Mouse (Mus musculus): ENCODE data around the gene H6pd. TPM values are rescaled to one million over a fixed set of nuclear protein-coding genes. Genes with fewer than 3 reads are reported as not detected.
A peak's percentile ranks its signal among the peaks of the same experiment; 100 is the strongest.

H6pd gene
- total and polyA plus RNA-seq, 3 experiments, result 6.9 to 10.8 TPM; not detected in 1

- Histone ChIP-seq H3K9ac (ENCODE audit: control insufficient read depth, low read depth, low read length, poor library complexity, severe bottlenecking) (no peak overlapping the region), H3K79me2 (ENCODE audit: control insufficient read depth, insufficient read depth, low read length, poor library complexity) (no peaks in the 10 kb centered on the region), H3K27ac (ENCODE audit: control insufficient read depth, low read depth, low read length) (no peak overlapping the region), H3K9me3 (replicated peaks; ENCODE audit: insufficient read depth, low read length) (no peaks in the 10 kb centered on the region), H3K4me1 (ENCODE audit: control insufficient read depth in 1 of 2, insufficient read depth in 2 of 2, low read length in 2 of 2) (peaks cover 2 to 20% of the 10 kb centered on the region in 2 experiments), H3K4me3 (ENCODE audit: control insufficient read depth in 1 of 2, insufficient read depth in 1 of 2, low read depth in 2 of 2, low read length in 2 of 2) (no peak overlapping the region), H3K27me3 (ENCODE audit: control insufficient read depth in 1 of 2, insufficient read depth in 2 of 2, low read length in 2 of 2) (no peaks in the 10 kb centered on the region), H3K36me3 (ENCODE audit: control insufficient read depth in 1 of 2, insufficient read depth in 2 of 2, low read length in 2 of 2) (peaks cover 0 to 16% of the 10 kb centered on the region in 2 experiments; a peak in 2 of 4 replicates)
- TF ChIP-seq ELF1 (IDR thresholded peaks at IDR 0.05; ENCODE audit: low read depth, low read length) (no peak), NELFE (IDR thresholded peaks at IDR 0.05; ENCODE audit: low read depth, low read length) (no peak), MYC (IDR thresholded peaks at IDR 0.05; ENCODE audit: low read depth, low read length) (peak; percentile 44; the same call in 1 of the 2 replicates), MXI1 (IDR thresholded peaks at IDR 0.05; ENCODE audit: low read depth, low read length) (peak; percentile 52), TAL1 (IDR thresholded peaks at IDR 0.05; ENCODE audit: low read length) (peak; percentile 20; the same call in 1 of the 2 replicates), TCF12 (IDR thresholded peaks at IDR 0.05; ENCODE audit: low read depth, low read length) (peak; percentile 65), ETS1 (IDR thresholded peaks at IDR 0.05; ENCODE audit: low read depth, low read length) (0 out of 2 replicates have a peak, but pooled peaks have one; percentile 21), GATA1 (IDR thresholded peaks at IDR 0.05; ENCODE audit: low read depth, low read length) (peak; percentile 47; the same call in 1 of the 2 replicates), EP300 (IDR thresholded peaks at IDR 0.05; ENCODE audit: low read depth in 1 of 2, low read length in 2 of 2) (peak in 1 of 2 experiments; percentile 53; a peak in 2 of 4 replicates)
- peak; percentile 63 for DNase-seq (ENCODE audit: low read depth, low spot score)
Observed at GRCm38 (mm10) chr4:149986671-149987417, 22.0 kb downstream of the H6pd start.

DNA sequence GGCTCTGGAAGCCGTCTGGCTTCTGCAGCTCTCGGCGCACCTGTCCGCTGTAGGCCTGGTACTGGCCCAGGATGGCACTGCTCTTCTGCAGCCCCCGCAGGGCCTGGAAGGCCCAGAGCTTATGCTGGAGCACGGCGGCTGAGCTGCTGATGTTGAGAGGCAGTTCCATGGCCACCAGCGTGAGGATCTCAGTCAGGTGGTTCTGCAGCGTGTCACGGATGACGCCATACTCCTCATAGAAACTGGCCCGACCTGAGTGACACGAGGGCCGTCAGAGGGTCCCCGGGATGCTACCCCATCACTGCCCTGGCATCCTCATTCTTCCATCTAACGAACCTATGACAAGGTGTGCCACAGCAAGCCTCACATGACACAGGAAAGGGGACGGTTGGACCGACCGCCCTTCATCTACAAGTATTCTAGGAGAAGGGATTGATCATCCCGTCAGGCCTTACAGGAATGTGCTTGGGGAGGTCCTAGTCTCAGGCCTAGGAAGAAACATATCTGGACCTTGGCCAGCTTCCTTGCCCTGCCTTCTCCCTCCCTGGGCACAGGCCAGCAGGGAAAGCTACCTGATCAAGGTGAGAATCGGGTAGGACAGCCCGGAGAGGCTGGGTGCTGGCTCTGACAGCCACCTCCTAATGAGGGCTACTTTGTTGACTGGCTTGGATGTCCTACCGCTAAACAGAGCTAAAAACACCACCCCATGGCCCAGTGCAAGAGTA lies 24.7 kb downstream of the H6pd start:
- DNase-seq (ENCODE audit: low read depth, low spot score), result no peak
- Histone ChIP-seq H3K27me3 (ENCODE audit: control insufficient read depth in 1 of 2, insufficient read depth in 2 of 2, low read length in 2 of 2) (no peaks in the 10 kb centered on the region), H3K79me2 (ENCODE audit: control insufficient read depth, insufficient read depth, low read length, poor library complexity) (no peaks in the 10 kb centered on the region), H3K9me3 (replicated peaks; ENCODE audit: insufficient read depth, low read length) (no peaks in the 10 kb centered on the region), H3K27ac (ENCODE audit: control insufficient read depth, low read depth, low read length) (no peak overlapping the region), H3K9ac (ENCODE audit: control insufficient read depth, low read depth, low read length, poor library complexity, severe bottlenecking) (no peak overlapping the region), H3K4me1 (ENCODE audit: control insufficient read depth in 1 of 2, insufficient read depth in 2 of 2, low read length in 2 of 2) (peaks cover 0 to 18% of the 10 kb centered on the region in 2 experiments; a peak in 3 of 4 replicates), H3K4me3 (ENCODE audit: control insufficient read depth in 1 of 2, insufficient read depth in 1 of 2, low read depth in 2 of 2, low read length in 2 of 2) (no peak overlapping the region), H3K36me3 (ENCODE audit: control insufficient read depth in 1 of 2, insufficient read depth in 2 of 2, low read length in 2 of 2) (peaks cover 0 to 14% of the 10 kb centered on the region in 2 experiments; a peak in 2 of 4 replicates)
- TF ChIP-seq ELF1 (IDR thresholded peaks at IDR 0.05; ENCODE audit: low read depth, low read length), result no peak

DNA sequence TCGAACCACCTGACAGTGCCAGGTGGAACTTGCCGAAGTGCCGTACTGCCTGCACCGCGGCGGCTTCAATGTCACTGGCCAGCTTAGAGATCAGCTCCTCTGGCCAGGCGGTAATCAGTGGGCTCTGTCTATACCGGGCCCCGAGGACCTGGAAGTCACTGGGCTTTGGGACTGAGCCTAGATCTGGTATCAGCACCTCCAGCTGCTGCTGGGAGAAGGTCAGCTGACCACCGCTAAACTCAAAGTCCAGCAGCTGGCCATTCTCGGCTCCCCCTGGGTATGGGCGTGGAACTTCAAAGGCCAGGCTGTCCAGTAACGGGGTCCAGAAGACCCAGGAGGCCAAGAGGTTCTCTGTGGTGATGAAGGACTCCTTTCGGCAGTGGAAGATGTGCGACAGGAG lies 26.7 kb downstream of the H6pd start:
- Histone ChIP-seq H3K79me2 (ENCODE audit: control insufficient read depth, insufficient read depth, low read length, poor library complexity) (no peaks in the 10 kb centered on the region), H3K9ac (ENCODE audit: control insufficient read depth, low read depth, low read length, poor library complexity, severe bottlenecking) (no peak overlapping the region), H3K9me3 (replicated peaks; ENCODE audit: insufficient read depth, low read length) (no peaks in the 10 kb centered on the region), H3K4me3 (ENCODE audit: control insufficient read depth in 1 of 2, insufficient read depth in 1 of 2, low read depth in 2 of 2, low read length in 2 of 2) (no peak overlapping the region), H3K36me3 (ENCODE audit: control insufficient read depth in 1 of 2, insufficient read depth in 2 of 2, low read length in 2 of 2) (peaks cover 0 to 6% of the 10 kb centered on the region in 2 experiments; a peak in 2 of 4 replicates), H3K27ac (ENCODE audit: control insufficient read depth, low read depth, low read length) (no peak overlapping the region), H3K27me3 (ENCODE audit: control insufficient read depth in 1 of 2, insufficient read depth in 2 of 2, low read length in 2 of 2) (no peaks in the 10 kb centered on the region), H3K4me1 (ENCODE audit: control insufficient read depth in 1 of 2, insufficient read depth in 2 of 2, low read length in 2 of 2) (peaks cover 0 to 10% of the 10 kb centered on the region in 2 experiments; a peak in 2 of 4 replicates)
- TF ChIP-seq ZC3H11A (IDR thresholded peaks at IDR 0.05; ENCODE audit: low read depth, low read length) (no peak), KAT2A (conservative IDR thresholded peaks at IDR 0.05; ENCODE audit: low read depth, low read length) (no peak), NRF1 (IDR thresholded peaks at IDR 0.05; ENCODE audit: insufficient read depth, low read depth, low read length, poor library complexity, severe bottlenecking) (no peak), TCF12 (IDR thresholded peaks at IDR 0.05; ENCODE audit: low read depth, low read length) (no peak), MEF2A (IDR thresholded peaks at IDR 0.05; ENCODE audit: extremely low read depth, insufficient replicate concordance, low read depth, low read length, poor library complexity, severe bottlenecking) (no peak), RCOR1 (IDR thresholded peaks at IDR 0.05; ENCODE audit: low read depth, low read length) (no peak), HCFC1 (IDR thresholded peaks at IDR 0.05; ENCODE audit: low read depth, low read length) (no peak)
- DNase-seq (ENCODE audit: low read depth, low spot score), result no peak
